Mouse (Mus musculus) left cerebral cortex, adult 9 months (tissue): Measurements from ENCODE around the gene Tmem104.
A peak's percentile ranks its signal among the peaks of the same experiment; 100 is the strongest.

Source experiments
- DNase-seq, 2 experiments: peaks; one replicate each; pipeline ENCODE4 v3.0.0; 2022; ENCODE audit warnings: low spot score in 2 of 2

Tmem104 gene

GRCm38 (mm10) chr11:115264136-115264861, 77.0 kb downstream of the Tmem104 start:
- no peak for DNase-seq

GRCm38 (mm10) chr11:115264862-115265668, 77.8 kb downstream of the Tmem104 start:
- DNase-seq = no peak

GRCm38 (mm10) chr11:115265771-115266399, 78.6 kb downstream of the Tmem104 start:
- DNase-seq = no peak

GRCm38 (mm10) chr11:115266400-115266778, 79.1 kb downstream of the Tmem104 start:
- no peak for DNase-seq

GRCm38 (mm10) chr11:115267061-115267883, 80.0 kb downstream of the Tmem104 start, which contains the start of gene Grin2c:
Gene Grin2c (minus strand): TSS chr11:115267243.
- no peak for DNase-seq

- DNase-seq = no peak
Measured at GRCm38 (mm10) chr11:115267958-115268357, 80.7 kb downstream of the Tmem104 start.

- DNase-seq = no peak
Measured at GRCm38 (mm10) chr11:115269330-115270066, 82.2 kb downstream of the Tmem104 start.

GRCm38 (mm10) chr11:115270148-115270861, 83.0 kb downstream of the Tmem104 start:
- peak in 1 of 2 experiments; percentile 89 for DNase-seq

- no peak for DNase-seq
Measured at GRCm38 (mm10) chr11:115271052-115271451, 83.8 kb downstream of the Tmem104 start.

- no peak for DNase-seq
Measured at GRCm38 (mm10) chr11:115271481-115271880, 84.2 kb downstream of the Tmem104 start.

- no peak for DNase-seq
Measured at GRCm38 (mm10) chr11:115272894-115273498, 85.7 kb downstream of the Tmem104 start.

GRCm38 (mm10) chr11:115273735-115274134, 86.4 kb downstream of the Tmem104 start:
- DNase-seq = no peak

- no peak for DNase-seq
Measured at GRCm38 (mm10) chr11:115274178-115274577, 86.9 kb downstream of the Tmem104 start.

- DNase-seq = no peak
Measured at GRCm38 (mm10) chr11:115274771-115275170, 87.5 kb downstream of the Tmem104 start.

- DNase-seq = no peak
Measured at GRCm38 (mm10) chr11:115275509-115275908, 88.2 kb downstream of the Tmem104 start.

- no peak for DNase-seq
Measured at GRCm38 (mm10) chr11:115275954-115276353, 88.7 kb downstream of the Tmem104 start.

GRCm38 (mm10) chr11:115276780-115277603, 89.7 kb downstream of the Tmem104 start, which contains the start of gene Fdxr:
Gene Fdxr (minus strand): TSS chr11:115277050.
- DNase-seq = peak; percentile 99

GRCm38 (mm10) chr11:115277604-115277975, 90.3 kb downstream of the Tmem104 start:
- DNase-seq = no peak

GRCm38 (mm10) chr11:115278176-115278575, 90.9 kb downstream of the Tmem104 start:
- no peak for DNase-seq
